Mouse (Mus musculus): Measurements from ENCODE around the gene Gpatch8.
"Not testable (repeated sequence)": the region's sequence is repeated elsewhere in the genome, so short reads cannot be mapped to it uniquely, and the experiment has no call there.

Gpatch8 gene

DNA sequence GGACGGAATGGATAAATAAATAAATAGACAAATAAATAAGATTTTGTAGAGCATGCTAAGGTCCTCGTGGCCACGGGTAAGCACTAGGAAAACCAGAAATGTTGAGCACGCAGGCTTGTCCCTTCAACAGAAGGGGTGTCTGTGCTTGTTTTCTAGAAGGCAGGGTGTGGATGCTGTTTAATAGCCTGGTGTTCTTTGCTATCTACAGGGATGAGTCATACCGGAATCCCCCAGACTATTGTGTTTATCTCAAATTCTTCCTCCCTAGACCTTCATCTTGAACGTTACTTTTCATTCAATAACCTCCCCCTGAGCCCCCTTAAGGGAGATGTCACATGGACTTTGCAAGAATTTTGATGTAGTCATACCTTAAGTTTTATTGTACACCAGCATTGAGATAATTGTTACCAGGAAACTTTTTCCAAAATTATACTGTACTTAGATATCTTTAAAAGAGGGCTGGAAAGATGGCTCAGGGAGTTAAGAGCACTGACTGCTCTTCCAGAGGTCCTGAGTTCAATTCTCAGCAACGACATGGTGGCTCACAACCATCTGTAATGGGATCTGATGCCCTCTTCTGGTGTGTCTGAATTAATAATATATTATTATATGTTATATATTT, 12.7 kb upstream of the Gpatch8 start:
- DNase-seq: no peak

GRCm38 (mm10) chr11:102568191-102568590, 12.0 kb upstream of the Gpatch8 start:
- no peak for DNase-seq

GRCm38 (mm10) chr11:102567723-102568122, 11.5 kb upstream of the Gpatch8 start:
- DNase-seq: no peak

DNA sequence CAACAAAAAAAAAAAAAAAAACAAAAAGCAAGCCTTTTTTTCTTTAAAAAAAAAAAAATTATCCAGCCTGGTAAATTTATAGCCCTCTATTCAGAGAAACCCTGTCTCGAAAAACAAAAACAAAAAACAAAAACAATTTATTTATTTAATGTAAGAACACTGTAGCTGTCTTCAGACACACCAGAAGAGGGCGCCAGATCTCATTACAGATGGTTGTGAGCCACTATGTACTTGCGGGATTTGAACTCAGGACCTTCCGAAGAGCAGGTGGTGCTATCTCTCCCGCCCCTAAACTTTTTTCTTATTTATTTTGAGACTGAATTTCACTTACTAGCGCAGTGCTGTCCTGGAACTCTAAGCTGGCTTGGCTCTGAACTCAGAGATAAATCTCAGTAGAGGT, 11.0 kb upstream of the Gpatch8 start:
- no peak for DNase-seq

DNA sequence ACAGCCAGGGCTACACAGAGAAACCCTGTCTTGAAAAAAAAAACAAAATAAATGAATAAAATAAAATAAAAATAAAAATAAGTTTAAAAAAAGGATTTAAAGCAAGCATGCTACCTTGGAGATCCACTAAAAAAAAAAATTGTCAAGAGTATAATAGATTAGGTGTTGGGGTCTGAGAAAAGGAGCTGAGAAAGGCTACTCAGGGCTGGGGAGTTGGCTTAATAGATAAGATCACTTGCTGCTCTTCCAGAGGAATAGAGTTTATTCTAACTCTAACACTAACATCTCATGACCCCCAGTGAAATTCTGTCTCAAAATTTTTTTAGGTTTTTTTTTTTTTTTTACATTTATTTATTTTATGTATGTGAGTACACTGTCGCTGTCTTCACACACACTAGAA, 10.1 kb upstream of the Gpatch8 start:
- no peak for DNase-seq

- no peak for DNase-seq
Measured at GRCm38 (mm10) chr11:102565741-102566140, 9.5 kb upstream of the Gpatch8 start.

DNA sequence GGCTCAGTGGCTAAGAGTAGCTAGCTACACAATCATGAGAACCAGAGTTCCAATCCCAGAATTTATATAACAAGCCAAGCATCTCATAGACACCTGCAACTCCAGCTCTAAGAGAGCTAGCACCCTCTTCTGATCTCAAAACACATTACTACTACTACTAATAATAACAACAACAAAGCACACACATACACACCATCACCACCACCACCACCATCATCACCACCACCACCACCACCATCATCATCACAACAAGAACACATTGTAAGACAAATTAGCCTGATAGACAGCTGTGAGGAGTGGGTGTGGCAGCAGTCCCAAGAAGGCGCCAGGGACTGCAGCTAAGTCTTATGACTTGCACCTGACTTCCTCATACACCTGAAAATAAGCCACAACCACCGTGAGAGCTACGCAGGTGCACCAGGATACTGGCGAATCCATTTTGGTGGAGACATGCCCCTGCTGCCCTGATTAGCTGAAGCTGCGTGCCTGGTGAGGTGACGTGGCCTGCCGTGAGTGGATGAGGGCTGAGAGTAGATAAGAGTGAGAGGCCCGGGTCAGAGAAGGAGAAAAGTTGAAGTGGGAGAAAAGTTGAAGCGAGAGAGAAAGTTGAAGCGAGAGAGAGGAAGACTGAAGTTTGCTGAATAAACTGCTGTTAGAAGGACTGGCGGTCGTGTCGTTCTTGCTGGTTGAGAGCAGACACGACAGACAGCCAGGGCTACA, 8.9 kb upstream of the Gpatch8 start:
- not testable (repeated sequence) for DNase-seq

GRCm38 (mm10) chr11:102558704-102559103, 2.5 kb upstream of the Gpatch8 start:
- no peak for DNase-seq

- DNase-seq: no peak
Measured at GRCm38 (mm10) chr11:102557386-102557785, 1.2 kb upstream of the Gpatch8 start.

DNA sequence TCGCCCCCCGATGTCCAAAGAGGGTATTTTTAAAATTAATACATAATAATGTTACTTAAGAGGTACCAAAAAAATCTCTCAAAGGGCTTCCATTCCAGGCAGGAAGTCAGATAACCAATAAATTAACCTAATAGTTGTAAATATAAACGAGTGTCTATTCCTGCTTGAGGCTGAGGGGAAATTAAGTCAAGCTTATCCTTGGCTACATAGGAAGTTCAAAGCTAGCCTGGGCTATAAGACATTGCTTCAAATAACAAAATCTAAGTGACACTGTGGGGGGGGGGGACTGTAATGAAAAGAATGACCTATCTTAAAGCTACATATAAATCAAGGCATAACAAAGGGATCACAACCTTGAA, 503 bp upstream of the Gpatch8 start:
- no peak for DNase-seq

DNA sequence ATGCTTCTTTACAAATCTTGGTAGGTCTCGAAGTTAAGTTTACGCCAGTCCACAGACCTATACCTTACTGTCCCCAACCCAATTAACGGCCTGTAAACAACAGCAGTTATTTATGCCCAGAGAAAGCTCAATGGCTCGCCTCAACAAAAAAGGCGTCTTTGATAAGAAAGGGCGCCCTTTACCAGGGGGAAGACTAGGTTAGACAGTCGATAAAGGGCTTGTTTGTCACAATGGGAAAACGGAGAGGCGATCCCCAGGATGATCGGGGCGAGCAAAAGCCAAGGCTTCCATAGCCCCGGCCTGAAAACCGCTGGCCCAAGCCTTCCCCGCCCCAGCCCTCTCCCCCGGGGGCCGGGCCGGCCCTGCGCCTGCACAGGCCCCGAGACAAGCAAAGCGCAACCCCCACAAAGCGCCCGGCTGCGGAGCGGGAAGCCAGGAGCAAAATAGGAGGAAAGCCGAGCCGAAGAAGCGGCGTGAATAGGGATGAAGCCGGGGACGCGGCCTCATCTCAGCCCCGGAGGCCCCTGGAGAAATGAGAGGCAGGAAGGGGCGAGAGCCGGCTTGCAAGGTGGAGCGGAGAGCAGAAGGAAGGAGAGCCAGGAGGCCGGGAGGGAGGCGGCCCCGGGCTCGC, 677 bp downstream of the Gpatch8 start:
- no peak for DNase-seq

DNA sequence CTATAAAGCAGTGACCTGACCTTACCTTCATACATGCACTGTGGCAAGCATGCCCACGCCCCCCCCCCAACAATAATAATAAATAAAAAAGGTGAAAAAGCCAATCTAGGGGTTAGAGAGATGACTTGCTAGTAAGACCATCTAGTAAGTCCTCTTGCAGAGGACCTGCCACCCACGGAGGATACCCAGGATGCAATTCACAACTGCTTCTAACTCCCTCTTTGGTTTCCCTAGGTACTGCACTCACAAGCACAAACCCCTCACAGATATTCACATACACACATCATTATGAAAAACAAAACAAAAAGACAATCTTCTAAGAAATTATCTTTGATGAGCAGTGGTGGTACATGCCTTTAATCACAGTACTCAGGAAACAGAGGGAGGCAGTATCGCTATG, 4.1 kb downstream of the Gpatch8 start:
- no peak for DNase-seq

DNA sequence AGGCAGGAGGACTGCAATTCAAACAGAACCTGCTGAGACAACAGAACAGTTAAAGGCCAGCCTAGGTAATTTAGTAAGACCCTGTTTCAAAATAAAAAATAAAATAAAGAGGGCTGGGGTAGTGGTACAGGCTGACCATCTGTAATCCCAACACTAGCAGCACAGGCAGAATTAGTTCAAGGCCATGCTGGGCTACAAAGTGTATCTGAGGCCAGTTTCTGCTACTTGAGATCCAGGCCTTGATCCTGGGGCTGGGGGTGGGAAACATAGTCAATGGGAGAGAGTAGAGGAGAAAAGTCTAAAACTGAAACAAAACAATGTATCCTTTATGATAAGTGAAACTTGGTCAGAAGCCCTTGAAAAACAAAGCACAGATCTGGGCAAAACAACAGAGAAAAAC, 5.0 kb downstream of the Gpatch8 start:
- DNase-seq: no peak

GRCm38 (mm10) chr11:102541471-102541870, 14.7 kb downstream of the Gpatch8 start:
- DNase-seq: no peak

DNA sequence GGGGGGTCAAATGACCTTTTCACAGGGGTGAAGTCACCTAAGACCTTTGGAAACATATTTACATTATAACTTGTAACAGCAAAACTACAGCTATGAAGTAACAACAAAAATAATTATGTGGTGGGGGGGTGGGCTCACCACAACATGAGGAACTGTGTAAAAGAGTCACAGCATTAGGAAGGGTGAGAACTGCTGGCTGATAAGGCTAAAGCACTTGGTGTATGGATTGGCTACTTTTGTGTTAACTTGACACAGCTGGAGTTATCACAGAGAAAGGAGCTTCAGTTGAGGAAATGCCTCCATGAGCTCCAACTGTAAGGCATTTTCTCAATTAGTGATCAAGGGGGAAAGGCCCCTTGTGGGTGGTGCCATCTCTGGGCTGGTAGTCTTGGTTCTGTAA, 15.9 kb downstream of the Gpatch8 start:
- DNase-seq: not testable (repeated sequence)

DNA sequence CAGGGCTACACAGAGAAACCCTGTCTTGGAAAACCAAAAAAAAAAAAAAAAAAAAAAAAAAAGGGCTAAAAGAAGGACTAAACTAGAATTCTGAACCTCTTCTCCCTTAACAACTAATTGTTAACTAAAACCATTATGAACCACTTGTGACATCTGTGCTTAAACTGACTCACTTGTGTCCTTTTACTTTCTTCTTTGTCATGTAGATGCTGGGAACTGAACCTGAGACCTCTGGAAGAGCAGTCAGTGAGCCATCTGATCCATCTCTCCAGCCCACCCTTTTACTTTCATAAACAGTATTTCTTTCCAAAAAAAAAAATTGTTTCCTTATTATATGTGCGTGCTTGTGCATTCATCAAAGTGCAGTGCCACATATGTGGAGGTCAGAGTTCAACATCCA, 16.5 kb downstream of the Gpatch8 start:
- no peak for DNase-seq

- DNase-seq: no peak
Measured at GRCm38 (mm10) chr11:102536210-102536609, 20.0 kb downstream of the Gpatch8 start.

DNA sequence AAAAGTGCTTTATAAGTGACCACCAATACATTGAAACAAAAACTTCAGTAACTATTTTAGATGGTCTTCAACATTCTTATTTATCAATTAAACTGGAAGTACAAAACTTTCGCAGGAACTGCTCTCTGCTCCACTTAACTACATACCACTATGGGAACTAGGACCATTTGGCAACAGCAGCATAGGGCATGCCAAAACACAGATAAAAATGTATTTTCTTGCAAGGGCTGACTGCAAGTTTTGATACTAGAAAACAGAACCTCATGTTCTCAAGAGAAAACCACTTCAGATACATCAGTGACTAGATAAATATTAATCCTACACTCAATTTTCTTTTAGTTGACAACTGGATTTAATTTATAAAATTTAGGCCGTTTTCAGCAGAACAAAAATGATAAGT, 22.1 kb downstream of the Gpatch8 start:
- DNase-seq: no peak

GRCm38 (mm10) chr11:102531425-102531824, 24.8 kb downstream of the Gpatch8 start:
- DNase-seq: no peak

DNA sequence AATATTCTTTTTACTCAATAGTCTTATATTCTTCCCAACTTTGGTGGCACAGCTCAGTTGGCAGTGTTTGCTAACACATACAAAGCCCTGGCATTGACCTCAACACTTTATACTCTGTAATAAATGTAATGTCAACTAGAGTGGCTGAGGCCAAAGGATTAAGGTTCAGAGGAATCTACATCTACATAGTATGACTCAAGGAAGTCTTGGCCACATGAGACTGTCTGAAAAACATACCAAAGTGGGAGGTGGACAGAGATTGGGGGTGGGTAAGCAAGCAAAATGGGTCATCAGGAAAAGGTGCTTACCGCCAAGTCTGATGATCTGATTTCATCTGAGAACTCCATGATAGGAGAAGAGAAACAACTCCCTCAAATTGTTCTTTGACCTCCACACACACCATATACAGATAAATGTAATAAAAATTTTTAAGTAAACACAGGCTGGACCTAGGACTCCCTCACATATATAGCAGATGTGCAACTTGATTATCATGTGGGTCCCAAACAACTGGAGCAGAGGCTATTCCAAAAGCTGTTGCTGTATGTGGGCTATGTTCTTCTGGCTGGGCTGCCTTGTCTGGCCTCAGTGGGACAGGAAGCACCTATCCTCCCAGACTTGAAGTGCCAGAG, 41.3 kb downstream of the Gpatch8 start:
- DNase-seq: no peak

GRCm38 (mm10) chr11:102510226-102510625, 46.0 kb downstream of the Gpatch8 start:
- DNase-seq: no peak

DNA sequence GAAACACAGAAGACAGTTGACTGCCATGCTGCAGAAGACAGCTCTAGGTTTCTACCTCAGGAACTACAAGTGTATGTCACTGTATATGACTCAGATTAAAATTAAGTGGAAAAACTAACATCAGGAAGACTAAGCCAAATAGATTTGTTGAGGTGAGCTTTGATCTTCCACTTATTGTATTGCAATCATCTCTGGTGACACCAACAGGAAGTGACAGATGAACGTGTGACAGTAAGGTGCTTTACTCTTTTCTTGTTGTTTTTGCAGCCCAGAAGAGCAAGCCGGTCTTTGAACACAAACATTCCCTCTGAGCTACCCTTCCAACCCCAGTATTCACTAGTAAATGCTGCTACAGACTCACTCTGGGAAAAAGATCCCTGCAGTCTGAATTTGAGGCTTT, 59.5 kb downstream of the Gpatch8 start:
- no peak for DNase-seq

DNA sequence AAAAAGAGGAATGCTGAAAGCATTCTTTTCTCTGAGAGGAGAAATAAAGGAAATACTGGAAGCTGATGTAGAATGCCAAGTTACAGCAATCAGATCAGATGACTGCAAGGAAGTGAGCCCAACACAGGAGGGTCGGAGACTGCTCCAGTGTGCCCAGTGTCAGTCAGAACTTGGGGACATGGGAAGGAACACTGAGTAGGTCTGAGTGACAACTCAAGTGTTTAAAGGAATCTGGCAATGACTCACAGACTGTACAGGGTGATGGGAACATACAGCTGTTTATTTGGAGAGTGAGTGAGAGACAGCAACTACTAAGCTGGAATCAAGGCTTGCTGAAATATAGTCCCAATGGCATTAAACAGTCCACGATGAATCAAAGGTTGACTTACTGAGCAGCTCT, 60.0 kb downstream of the Gpatch8 start:
- DNase-seq: no peak

DNA sequence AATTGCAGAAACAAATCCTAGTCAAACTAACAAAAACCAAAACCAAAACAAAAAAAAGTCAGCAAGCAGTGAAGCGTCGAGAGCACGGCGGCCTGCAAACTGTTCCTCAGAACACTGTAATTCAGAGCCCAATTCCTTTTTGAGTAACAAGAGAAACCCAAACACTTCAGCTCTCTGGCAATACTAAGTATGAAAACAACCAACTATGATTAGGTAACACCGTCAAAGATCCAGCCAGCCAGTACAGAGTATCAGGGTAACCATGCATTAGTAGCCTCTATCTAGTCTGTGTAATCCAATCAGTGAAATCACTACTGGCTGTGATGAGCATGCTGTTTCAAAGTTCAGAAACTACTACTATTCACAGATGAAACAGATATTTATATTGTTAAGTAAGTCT, 60.5 kb downstream of the Gpatch8 start:
- no peak for DNase-seq

All from right cerebral cortex, postnatal 25 days (tissue).